Mouse (Mus musculus) thymus, postnatal 4 days (tissue): ENCODE data around the gene 4931409K22Rik.
"Not testable (repeated sequence)": the region's sequence is repeated elsewhere in the genome, so short reads cannot be mapped to it uniquely, and the experiment has no call there.

Source experiments
- DNase-seq: peaks from one replicate; pipeline ENCODE4 v3.0.0; 2021

The 4931409K22Rik gene

GRCm38 (mm10) chr5:24592471-24593160, 36.0 kb upstream of the 4931409K22Rik start:
- peak; percentile 13 for DNase-seq

DNA sequence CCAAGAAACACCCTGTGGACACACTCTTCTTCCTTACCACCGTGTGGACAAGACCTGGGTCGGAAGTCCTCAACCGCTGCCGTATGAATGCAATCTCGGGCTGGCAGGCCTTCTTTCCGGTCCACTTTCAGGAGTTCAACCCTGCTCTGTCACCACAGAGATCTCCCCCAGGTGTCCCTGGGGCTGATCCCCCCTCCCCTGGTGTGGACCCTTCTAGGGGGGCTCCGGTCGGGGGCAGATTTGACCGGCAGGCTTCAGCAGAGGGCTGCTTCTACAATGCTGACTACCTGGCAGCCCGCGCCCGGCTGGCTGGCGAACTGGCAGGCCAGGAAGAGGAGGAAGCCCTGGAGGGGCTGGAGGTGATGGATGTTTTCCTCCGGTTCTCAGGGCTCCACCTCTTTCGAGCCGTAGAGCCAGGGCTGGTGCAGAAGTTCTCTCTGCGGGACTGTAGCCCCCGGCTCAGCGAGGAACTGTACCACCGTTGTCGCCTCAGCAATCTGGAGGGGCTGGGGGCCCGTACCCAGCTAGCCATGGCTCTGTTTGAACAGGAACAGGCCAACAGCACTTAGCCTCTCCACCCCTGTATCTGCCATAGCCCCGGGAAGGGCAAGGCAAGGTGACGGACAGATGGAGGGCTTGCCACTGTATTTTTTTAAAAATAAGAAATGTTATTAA, 35.3 kb upstream of the 4931409K22Rik start:
- DNase-seq = peak; percentile 13

DNA sequence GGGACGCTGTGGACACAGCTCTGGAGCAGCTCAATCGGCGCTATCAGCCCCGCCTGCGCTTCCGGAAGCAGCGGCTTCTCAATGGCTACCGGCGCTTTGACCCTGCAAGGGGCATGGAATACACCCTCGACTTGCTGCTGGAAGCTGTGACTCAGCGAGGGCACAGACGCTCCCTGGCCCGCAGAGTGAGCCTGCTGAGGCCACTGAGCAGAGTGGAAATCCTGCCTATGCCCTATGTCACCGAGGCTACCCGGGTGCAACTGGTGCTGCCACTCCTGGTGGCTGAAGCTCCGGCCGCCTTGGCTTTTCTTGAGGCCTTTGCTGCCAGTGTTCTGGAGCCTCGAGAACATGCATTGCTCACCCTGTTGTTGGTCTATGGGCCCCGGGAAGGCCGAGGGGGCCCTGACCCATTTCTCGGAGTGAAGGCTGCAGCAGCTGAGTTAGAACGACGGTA, 34.7 kb upstream of the 4931409K22Rik start:
- peak; percentile 22 for DNase-seq

GRCm38 (mm10) chr5:24589511-24590500, 33.2 kb upstream of the 4931409K22Rik start:
- DNase-seq = peak; percentile 7

GRCm38 (mm10) chr5:24587200-24587577, 30.6 kb upstream of the 4931409K22Rik start:
- DNase-seq = peak; percentile 22

GRCm38 (mm10) chr5:24586547-24587199, 30.1 kb upstream of the 4931409K22Rik start, which contains the start of gene Chpf2:
TSS of gene Chpf2 (plus strand) at chr5:24586741.
- DNase-seq = peak; percentile 88

DNA sequence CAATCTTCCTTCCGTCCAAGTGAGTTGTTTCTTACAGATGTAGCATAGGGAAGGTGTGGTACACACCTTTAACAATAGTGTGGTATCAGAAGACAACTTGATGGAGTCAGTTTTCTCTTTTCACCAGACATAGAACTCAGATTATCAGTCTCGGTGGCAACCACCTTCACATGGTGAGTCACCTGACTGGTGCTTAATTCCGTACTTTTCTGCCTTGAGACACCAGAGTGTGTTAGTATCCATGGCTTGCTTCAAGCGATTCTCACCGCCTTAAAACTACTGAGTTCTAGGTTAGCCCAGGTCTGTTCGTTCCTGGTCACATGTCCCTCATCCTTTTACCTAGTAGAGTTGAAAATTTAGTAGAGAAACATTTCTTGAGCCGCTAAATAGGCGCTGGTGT, 29.5 kb upstream of the 4931409K22Rik start:
- DNase-seq = no peak

- no peak for DNase-seq
Measured at GRCm38 (mm10) chr5:24578109-24578963, 21.7 kb upstream of the 4931409K22Rik start.

- peak; percentile 99 for DNase-seq
Measured at GRCm38 (mm10) chr5:24577183-24577929, 20.7 kb upstream of the 4931409K22Rik start, which contains the start of gene Abcf2. TSS of gene Abcf2 (minus strand) at chr5:24577467.

DNA sequence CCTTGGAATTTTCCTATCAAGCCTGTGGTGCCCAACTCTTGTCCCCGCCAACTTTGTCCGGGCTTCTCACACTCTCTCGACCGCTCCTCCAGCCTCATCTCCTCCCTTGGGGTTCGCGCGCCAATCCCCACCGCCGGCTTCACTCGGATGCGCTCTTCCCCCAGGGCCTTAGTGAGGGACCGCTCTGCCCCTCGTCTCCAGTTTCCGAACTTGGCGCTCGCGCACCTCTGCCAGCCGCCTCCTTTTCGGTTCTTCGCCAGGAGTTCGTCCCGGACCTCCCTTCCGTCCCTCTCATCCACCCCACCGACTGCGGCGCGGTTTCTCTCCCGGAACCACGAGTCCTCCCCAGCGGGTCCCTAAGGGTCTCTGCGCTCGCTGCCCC, 20.2 kb upstream of the 4931409K22Rik start:
- no peak for DNase-seq

DNA sequence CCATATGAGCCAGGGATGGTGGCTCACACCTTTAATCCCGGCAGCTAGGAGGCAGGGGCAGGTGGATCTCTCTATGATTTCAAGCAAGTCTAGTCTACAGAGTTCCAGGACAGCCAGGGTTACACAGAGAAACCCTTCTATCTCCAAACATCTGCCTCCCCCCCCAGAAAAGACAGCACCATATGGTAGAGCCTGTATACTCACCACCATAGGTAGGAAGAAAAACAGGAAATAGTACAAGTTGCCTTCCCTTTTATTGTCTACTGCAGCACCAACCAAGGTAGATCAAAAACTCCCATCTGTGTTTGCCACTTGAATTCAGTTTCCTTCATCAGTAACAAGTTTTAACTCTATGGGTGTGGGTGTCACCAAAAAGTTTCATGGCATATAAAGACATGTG, 19.3 kb upstream of the 4931409K22Rik start:
- no peak for DNase-seq

DNA sequence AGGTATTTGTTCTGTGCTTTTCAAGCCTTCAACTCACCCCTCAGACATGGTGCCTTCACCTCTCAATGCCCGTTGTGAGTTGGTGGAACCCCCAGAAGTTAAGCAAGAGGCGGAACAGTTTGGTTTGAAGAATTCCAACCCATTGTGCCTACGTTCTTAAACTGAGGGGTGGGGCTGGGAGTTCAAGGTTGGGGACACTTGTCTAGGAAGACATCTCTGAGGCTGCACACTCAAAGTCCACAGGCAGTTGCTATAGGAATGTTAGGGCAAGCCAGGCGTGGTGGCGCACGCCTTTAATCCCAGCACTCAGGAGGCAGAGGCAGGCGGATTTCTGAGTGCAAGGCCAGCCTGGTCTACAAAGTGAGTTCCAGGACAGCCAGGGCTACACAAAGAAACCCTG, 1.3 kb downstream of the 4931409K22Rik start:
- not testable (repeated sequence) for DNase-seq

DNA sequence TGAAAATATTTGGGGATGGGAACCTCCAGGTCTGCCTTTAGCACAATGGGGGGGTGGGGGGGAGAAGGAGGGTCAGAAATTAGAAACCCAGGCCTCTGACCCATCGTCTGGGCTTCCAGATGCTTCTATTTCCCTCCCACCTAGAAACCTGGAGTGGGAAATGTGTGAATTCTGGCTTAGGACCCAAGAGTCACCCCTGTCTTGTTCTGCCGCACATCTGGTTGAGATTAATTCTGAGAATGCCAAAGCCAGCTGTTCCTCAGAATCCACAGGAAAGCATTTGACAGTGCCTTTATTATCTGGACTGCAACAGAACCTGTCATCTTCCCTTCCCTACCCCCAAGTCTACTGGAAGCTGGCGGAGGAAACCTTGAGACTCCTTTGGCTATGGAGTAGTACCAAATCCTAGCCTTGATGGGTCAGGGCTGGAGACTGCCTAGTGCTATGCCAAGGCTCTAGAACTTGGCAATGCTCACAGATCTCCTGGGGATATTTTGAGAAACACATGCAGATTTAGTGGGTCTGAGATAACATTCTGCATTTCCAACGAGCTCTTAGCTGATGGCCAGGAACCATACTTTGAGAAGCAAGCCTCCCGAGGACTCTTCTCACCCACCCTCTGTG, 2.9 kb downstream of the 4931409K22Rik start:
- no peak for DNase-seq

DNA sequence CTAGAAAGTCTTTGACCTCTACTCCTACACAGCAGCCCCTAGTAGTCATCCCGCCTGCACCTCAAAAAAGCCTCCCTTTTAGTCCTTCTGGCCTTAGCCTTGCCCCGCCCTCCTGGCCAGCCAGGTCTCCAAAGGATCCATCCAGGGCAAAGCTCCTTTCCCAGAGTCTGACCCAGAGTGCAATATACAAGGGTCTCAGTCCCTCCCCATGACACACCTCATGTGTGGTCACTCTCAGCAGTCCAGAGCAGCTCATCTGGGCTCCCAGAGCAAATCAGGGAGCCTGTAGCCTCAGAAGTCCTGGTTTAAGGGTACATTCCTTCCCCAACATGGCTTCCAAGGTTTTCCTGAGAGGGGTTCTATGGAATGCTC, 5.3 kb downstream of the 4931409K22Rik start:
- no peak for DNase-seq

DNA sequence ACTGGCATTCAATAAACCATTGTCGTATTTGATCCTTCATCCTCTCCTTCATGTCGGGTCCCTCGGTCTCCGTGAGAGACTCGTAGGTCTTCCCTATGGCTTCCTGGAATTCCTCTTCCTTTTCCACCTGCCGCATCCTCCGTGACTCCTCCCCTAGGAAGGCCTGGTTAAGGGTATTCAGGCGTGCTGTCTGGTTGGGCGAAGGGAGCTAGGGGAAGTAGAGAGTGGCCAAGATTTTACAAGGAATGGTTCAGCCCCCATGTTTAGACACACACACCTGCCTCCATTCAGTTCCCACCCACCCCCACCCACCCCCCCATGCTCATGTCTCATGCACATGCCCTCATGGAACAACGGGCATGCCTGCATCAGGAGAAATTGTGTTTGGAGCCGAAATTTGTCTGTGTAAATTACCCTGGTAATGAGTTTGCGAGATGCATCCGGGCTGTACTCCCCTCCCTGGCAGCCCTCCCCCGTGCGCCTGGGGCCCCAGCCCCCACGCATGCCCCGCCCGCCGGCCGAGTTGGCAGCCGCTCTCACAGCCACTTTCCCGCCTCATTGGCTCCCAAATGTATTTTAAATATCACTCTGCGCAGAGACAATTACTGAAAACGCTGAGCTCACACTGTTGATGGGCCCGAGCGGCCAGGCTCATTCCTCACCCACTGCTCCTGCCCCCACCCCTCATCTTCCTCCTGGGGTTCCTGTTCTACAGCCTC, 5.9 kb downstream of the 4931409K22Rik start:
- peak; percentile 77 for DNase-seq

DNA sequence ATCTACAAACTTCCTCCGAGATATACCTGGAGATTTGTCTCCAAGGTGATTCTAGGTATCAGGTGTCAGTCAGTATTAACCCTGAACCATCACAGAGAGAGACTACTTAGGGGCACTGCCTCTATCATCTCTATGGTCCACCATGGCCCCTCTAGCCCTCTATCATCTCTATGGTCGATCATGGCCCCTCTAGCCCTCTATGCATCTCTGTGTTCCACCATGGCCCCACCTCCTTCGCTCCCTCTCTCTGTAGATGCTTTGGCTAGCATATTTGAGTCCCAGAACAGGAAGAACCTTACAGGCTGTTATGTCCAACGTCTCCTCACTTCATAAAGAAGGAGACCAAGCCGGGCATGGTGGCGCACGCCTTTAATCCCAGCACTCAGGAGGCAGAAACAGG, 14.0 kb downstream of the 4931409K22Rik start:
- no peak for DNase-seq

DNA sequence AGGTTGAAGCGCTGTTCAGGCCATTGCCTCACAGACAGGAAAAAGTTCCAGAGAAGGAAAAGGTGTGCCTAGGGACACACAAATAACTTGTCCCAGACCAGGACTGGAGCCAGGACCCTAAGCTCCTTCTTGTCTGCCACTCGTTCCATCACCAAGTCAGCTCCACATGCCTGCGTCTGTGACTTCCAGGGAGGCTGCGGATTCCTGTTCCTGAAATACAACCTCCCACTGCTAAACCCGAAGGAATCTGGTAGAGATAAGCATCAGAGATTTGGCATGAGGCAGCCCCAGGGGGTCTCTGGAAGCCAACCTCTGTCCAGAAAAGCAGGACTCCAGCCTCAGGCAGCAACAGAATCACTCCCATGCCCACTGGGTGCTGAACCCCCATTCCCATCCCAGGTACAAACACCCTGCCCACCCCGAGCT, 15.5 kb downstream of the 4931409K22Rik start:
- DNase-seq = no peak

DNA sequence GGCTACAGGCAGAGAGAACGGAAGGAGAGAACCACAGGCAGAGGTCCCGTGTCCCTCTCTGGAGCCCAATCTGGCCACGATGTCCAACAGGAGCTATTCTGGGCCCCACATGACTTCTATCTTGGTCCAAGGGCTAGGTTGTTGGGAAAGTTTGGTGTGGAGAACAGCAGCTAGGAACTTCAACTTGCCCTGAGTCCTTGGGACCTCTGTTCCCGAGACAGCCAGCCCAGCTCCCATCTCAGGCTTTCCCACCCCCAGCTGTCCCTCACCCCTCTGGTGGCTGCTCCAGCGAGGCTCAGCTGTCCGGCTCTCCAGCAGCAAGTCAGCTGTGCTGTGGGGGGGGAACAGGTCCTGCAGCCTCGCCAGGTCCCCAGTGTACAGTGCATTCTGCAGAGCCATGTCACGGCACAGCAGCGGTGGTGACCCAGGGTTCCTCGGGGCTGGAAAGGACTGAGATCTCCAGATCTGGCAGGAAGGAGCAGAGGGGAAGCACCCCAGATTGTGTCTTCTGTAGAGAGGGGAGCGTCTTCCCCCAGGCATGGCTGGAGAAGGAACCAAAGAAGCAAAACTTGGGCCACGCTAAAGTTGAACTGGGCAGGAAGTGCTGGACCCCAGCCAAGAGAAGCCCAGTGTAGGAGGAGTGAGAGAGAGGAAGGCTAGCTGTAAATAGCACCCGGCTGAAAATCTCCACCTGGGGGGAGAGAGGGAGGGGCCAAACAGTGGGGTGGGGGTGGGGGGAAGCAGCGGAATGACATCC, 16.0 kb downstream of the 4931409K22Rik start, which contains the start of gene Asb10:
Asb10 (minus strand) TSS at position 592 of the 757 bp plus-strand sequence.
- peak; percentile 20 for DNase-seq
